Mouse (Mus musculus) kidney, adult 18-20 months (tissue): ENCODE measurements around the gene Trp53.

ENCODE experiments used
- DNase-seq: peaks from one replicate; pipeline ENCODE4 v3.0.0; 2021

The Trp53 gene

DNA sequence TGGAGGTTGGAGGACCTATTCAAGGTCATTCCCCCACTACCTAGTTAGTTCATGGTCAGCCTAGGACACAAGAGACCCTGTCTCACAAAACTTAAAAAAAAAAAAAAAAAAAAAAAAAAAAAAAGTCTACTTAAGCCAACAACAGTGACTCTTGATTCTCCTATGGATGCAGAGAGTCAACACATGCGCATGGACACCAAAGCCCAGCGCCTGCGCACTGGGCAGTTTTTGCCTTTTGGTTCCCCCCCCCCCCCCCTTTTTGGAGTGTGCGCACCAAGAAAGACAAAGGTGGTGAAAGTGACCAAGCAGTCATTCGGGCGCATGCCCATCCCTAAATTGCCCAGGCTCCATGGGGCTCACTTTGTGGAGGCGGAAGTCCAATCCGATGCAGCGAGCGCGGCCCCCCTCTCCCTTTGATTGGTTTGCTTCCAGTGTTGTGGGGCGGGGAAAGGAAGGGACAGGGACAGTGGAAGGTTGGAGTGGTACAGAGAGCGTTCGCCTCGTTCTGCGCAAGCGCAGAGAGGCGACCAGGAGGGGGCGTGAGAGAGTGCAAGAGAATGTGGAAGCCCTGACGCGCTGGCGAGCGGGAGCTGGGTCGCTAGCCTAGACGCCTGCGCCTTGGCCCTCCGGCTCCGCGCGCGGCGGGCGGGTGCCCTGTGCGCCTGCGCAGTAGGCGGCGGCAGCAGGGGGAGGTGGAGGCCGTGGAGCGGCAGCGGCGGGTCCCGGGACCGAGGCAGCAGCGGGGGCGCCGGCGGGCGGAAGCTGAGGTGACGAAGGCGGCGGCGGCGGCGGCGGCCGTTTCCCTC, 52.3 kb downstream of the Trp53 start, which contains the start of gene Fxr2:
TSS of gene Fxr2 (plus strand) at position 707 of the 806 bp plus-strand sequence.
- DNase-seq, result peak; percentile 100

DNA sequence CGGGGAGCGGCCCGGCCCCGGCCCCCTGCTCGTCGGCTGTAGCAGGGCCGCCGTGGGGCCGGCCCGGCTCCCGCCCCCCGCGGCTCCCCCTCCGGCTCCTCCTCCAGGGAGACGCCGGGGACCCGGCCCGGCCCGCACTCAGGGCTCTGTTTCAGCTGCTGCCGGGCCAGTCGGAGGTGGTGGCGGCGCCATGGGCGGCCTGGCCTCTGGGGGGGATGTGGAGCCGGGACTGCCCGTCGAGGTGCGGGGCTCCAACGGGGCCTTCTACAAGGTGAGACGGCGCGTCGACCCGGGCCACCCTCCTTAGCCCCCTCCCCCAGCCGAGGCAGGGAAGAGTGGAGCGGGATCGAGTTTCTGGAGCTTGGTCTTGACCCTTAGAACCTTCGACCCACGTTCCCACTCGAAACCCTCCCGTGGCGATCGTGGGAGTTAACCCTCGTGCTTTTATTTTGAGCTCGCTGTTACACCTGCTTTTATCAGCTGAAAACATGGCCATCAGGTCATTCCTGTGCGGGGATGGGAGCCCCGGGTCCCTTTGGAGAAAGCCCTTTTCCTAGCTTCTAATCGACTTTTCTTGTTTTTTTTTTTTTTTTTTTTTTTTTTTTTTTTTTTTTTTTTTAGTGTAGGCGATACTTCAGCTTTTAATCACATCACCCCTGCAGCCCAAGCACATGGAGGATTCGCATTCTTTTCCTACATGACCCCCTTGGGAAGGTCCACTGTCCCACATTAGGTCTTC, 53.1 kb downstream of the Trp53 start:
- DNase-seq, result no peak

DNA sequence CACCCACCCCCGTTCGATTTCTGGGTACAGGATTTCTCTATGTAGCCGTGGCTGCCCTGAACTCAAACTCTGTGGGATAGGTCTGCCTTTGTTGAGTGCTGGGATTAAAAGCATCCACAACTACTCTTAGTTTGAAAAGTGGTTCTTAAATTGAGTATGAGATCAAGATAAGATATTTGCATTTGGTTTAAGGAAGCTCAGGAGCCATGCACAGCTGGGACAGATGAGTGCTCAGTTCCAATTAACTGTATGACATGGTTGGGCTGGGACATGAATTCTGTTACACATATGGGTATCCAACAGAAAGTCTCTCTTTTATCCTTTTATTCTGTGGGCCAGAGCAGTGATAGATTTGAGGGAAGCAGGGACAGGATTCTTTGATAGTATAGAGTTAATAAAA, 55.3 kb downstream of the Trp53 start:
- no peak for DNase-seq
